Mouse (Mus musculus): Measurements from ENCODE around the gene Eif4e2. TPM values are rescaled to one million over a fixed set of nuclear protein-coding genes. Genes with fewer than 3 reads are reported as not detected.

Gene Eif4e2
- polyA plus RNA-seq, 1 experiment from 2014 or later = 181 TPM

DNA sequence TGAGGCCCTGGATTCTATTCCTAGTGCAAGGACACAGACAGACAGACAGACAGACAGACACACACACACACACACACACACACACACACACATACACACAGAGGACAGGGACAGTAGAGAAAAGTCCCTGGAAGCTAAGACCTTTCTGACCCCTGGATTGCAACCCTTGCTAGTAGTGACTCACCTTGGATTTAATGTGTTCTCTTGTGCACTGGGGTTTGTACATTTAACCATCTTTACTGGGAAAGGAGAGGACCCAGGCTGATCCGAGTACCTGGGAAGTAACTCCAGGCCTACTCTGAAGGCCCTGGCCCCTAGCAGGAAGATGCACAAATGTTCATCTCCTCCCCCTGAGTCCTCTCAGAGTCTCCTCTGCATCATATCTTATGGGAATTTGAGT is 57.9 kb downstream of the Eif4e2 start:
- Histone ChIP-seq H3K4me3 (no peak overlapping the region), H3K36me3 (no peaks in the 10 kb centered on the region), H3K4me1 (peaks cover 21% of the 10 kb centered on the region), H3K9me3 (replicated peaks) (no peaks in the 10 kb centered on the region), H3K27ac (no peak overlapping the region), H3K27me3 (ENCODE audit: low read depth, poor library complexity, severe bottlenecking) (peaks cover 34% of the 10 kb centered on the region)
- DNase-seq (ENCODE audit: low spot score) = no peak
- WGBS = 69% methylated on average over 1 of the region's 1 CpGs

DNA sequence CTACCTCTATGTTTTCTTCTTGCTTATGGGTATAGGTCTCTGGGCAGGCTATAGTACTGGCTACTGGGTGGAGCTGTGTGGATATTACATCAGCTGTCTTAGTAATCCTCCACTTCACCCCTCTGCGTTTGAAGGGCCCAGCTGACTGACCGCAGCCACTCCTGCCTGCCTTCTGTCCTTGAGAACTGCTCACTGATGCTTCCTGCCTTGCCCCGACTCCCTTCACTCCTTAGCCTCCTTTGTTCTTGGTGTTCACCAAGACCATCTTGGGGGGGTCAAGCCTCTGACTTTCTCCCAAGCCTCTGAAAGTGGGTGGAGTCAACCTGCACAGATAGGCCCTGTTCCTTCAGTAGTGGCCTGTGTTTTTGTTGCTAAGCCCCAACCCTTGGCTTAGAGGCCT is 58.7 kb downstream of the Eif4e2 start:
- Histone ChIP-seq H3K27ac (no peak overlapping the region), H3K4me1 (peaks cover 21% of the 10 kb centered on the region), H3K27me3 (ENCODE audit: low read depth, poor library complexity, severe bottlenecking) (peaks cover 25% of the 10 kb centered on the region), H3K4me3 (no peak overlapping the region), H3K9me3 (replicated peaks) (no peaks in the 10 kb centered on the region), H3K36me3 (no peaks in the 10 kb centered on the region)
- no peak for DNase-seq (ENCODE audit: low spot score)
- WGBS = 73% methylated on average over 3 of the region's 3 CpGs

DNA sequence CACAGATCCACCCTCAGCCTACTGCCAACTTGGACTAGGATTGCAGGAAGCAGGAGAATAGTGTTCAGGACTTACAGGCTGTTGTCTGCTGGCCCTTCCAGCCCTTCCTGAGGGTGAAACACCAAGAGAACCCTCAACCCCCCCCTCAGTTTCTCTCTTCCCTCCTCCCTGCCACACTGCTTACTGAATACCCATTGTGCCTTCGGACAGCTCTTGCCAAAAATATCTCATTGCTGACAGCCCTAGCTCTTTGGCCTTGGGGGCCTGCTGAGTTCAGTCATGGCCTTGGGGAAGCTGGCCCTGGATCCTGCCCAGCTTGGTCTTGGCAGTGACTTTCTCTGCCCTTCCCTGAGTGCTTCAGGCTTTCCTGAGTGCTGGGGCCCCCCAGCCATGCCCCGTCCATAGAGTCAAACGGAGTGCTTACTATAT is 59.8 kb downstream of the Eif4e2 start:
- Histone ChIP-seq H3K9me3 (replicated peaks) (no peaks in the 10 kb centered on the region), H3K27ac (0 out of 2 replicates have a peak overlapping the region, but pooled peaks have one; percentile 1), H3K36me3 (no peaks in the 10 kb centered on the region), H3K4me1 (peaks cover 21% of the 10 kb centered on the region), H3K27me3 (ENCODE audit: low read depth, poor library complexity, severe bottlenecking) (peaks cover 15% of the 10 kb centered on the region), H3K4me3 (no peak overlapping the region)
- WGBS = 85% methylated on average over 3 of the region's 3 CpGs
- DNase-seq (ENCODE audit: low spot score) = no peak

DNA sequence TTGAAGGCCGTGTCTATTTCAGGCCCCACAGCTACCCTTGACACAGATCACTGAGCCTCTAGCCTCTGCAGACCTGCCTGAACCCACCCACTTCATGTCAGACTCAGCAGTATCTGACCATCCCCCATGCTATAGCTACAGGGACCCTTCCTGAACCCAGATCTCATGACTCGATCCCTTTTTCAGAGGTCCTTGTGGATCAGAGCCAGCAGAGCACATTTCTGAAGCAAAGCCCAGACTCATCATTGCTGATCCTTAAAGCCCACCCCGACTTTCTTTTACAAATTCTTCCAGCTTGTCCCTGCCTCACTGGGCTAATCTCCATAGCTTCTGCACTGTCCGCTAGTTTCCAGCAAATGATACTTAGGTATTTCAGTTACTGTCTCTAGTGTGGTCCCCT is 60.4 kb downstream of the Eif4e2 start:
- DNase-seq (ENCODE audit: low spot score) = no peak
- Histone ChIP-seq H3K36me3 (no peaks in the 10 kb centered on the region), H3K4me3 (no peak overlapping the region), H3K27me3 (ENCODE audit: low read depth, poor library complexity, severe bottlenecking) (peaks cover 8% of the 10 kb centered on the region), H3K4me1 (peaks cover 21% of the 10 kb centered on the region), H3K27ac (0 out of 2 replicates have a peak overlapping the region, but pooled peaks have one; percentile 1), H3K9me3 (replicated peaks) (no peaks in the 10 kb centered on the region)
- WGBS = 85% methylated on average over 4 of the region's 4 CpGs

DNA sequence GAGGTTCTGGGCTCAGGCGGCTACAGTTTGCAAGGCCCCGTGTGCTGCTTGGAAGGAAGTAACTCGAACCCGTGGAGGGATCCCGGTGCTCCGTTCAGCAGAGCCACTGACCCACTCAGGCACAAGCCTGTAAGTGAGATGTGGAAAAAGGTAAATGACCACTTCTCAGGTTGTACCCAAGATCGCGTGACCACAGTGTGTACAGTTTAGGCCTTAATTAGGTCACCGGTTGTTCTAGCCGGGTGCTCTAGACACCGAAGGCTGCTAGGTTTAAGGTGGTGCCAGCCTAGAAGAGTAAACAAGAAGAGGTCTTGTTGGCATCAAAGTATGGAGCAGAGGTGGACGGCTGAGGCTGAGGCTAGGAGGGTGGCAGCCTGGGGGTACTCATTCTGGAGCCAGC is 61.4 kb downstream of the Eif4e2 start:
- Histone ChIP-seq H3K4me1 (peaks cover 17% of the 10 kb centered on the region), H3K36me3 (no peaks in the 10 kb centered on the region), H3K27me3 (ENCODE audit: low read depth, poor library complexity, severe bottlenecking) (no peaks in the 10 kb centered on the region), H3K9me3 (replicated peaks) (no peaks in the 10 kb centered on the region), H3K4me3 (no peak overlapping the region), H3K27ac (no peak overlapping the region)
- DNase-seq (ENCODE audit: low spot score) = no peak
- WGBS = 90% methylated on average over 12 of the region's 12 CpGs

DNA sequence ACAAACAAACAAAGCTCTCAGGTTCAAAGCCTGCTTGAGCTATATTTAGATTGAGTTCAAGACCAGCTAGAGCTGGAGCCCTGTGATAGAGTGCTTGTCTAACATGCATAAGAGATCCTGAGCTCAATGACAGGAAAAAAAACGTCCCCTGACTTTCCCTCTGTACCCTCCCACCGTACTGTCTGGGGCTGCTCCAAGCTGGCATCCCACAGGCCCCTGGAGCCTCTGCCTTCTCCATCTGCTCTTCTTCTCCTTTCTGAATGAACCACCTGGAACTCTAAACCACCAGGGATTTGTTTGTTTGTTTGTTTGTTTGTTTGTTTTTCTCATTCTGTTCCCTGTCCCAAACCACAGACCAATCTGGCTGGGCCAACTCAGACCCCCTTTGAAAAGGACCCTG is 62.3 kb downstream of the Eif4e2 start:
- Histone ChIP-seq H3K27me3 (ENCODE audit: low read depth, poor library complexity, severe bottlenecking) (no peaks in the 10 kb centered on the region), H3K9me3 (replicated peaks) (no peaks in the 10 kb centered on the region), H3K27ac (no peak overlapping the region), H3K4me1 (peaks cover 8% of the 10 kb centered on the region), H3K36me3 (no peaks in the 10 kb centered on the region), H3K4me3 (no peak overlapping the region)
- WGBS = 75% methylated on average over 2 of the region's 2 CpGs
- DNase-seq (ENCODE audit: low spot score) = no peak

DNA sequence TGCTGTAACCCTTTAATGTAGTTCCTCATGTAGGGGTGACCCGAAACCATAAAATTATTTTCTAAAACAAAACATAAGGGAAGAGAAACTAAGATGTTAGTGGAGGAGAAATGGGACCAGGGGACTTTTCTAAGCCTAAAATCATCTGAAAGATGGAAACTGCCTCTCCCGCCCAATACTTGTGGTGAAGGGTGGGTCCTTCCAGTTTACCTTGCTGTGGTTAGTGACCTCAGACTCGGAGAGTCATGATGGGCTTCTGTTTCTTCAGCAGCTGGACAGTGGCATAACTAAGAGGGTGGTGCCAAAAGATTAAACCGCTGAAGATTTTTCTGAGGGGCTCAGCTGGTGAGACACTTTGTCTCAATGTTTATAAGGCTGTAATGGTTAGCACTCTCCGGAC is 66.6 kb downstream of the Eif4e2 start:
- no peak overlapping the region for H3K27ac ChIP-seq
- no peak for DNase-seq (ENCODE audit: low spot score)
- no peaks in the 10 kb centered on the region for H3K9me3 ChIP-seq (replicated peaks)
- 89% methylated on average over 5 of the region's 5 CpGs for WGBS
- H3K27me3 ChIP-seq (ENCODE audit: low read depth, poor library complexity, severe bottlenecking) = no peaks in the 10 kb centered on the region
- H3K36me3 ChIP-seq = no peaks in the 10 kb centered on the region
- peaks cover 14% of the 10 kb centered on the region for H3K4me1 ChIP-seq
- no peak overlapping the region for H3K4me3 ChIP-seq

DNA sequence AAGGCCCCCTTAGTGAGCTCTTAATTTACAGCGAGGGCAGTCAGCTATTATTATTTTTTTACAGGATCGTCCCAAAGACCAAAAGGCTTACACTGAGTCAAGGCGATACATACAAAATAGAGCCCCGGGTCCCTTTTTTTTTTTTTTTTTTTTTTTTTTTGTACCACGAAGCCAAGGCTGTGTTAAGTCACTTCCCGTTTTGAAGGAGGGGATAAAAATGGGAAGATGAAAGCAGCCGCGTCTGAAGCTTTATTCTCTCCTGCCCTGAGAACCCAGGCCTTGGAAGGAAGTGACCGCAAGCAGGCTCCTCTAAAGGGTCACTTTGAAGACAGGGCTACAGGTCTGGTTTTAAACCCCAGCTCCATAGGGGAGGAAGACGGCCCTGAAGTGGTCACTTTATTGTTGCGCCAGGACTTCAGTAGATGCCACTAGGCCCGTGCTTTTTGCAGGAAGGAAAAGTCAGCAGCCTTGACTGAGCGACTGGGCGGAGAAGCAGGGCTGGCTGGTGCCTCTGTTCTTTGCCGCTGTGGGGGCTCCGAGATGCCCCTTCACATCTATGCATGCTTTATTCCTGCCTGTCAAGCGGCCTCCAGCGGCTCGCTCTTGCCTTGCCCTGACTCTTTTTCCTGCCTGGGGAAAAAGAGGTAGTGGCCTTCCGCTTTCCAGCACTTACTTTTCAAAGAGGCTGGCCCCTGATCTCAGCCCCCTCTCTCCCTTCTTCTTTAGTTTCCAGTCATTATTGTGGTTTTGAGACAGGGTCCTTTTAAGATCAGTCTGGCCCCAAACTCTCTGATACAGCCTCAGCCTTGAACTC is 68.1 kb downstream of the Eif4e2 start:
- H3K9me3 ChIP-seq (replicated peaks) = no peaks in the 10 kb centered on the region
- H3K4me1 ChIP-seq = peaks cover 14% of the 10 kb centered on the region
- no peaks in the 10 kb centered on the region for H3K36me3 ChIP-seq
- no peak for DNase-seq (ENCODE audit: low spot score)
- peak overlapping the region; percentile 22 for H3K4me3 ChIP-seq
- H3K27me3 ChIP-seq (ENCODE audit: low read depth, poor library complexity, severe bottlenecking) = no peaks in the 10 kb centered on the region
- H3K27ac ChIP-seq = peak overlapping the region; percentile 62; the same call in 1 of the 2 replicates
- WGBS = 23% methylated on average over 20 of the region's 20 CpGs

DNA sequence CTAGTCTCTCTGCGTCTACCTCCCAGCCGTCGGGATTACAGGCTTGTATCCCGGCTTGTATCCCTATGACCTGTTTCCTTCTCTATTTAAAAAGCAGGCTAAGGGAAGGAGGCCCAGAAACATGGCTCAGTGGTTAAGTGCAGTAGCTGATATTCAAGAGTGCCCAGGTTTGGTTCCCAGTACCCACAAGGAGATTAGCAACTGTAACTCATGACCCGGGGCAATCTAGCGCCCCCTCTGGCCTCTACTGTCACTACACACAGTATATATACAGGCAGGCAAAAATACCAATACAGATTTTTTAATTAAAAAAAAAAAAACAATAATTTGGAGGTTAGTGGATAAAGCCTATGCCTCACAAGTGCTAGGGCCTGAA is 68.7 kb downstream of the Eif4e2 start:
- Histone ChIP-seq H3K4me1 (peaks cover 14% of the 10 kb centered on the region), H3K27me3 (ENCODE audit: low read depth, poor library complexity, severe bottlenecking) (no peaks in the 10 kb centered on the region), H3K27ac (peak overlapping the region; percentile 62; the same call in 1 of the 2 replicates), H3K36me3 (no peaks in the 10 kb centered on the region), H3K4me3 (no peak overlapping the region), H3K9me3 (replicated peaks) (no peaks in the 10 kb centered on the region)
- WGBS = 72% methylated on average over 6 of the region's 6 CpGs
- DNase-seq (ENCODE audit: low spot score) = no peak

DNA sequence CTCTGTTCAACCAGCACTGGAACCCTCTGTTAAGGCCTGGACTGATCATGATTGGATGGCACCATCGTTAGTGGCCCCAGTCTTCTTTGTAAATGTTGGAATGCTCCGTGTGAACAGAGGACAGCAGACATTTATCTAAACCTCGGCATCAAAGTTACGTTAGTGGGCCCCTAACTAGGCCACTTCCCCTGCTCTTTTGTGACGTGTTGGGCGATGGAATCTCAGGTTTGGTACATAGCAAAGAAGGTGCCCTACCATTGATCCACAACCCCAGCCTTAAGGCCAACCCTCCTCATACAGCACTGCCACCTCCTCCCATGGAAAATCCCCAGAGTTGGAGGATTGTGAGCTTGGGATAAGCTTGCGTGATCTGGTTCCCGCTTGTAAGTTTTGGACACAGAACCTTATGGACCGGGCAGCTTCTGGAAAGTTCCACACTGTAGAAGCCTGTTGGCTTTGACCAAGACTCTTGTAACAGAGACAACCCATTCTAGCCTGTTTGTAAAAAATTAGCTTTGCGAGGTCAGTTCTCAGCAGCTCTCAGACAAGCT is 69.8 kb downstream of the Eif4e2 start:
- 75% methylated on average over 10 of the region's 10 CpGs for whole genome bisulfite sequencing

DNA sequence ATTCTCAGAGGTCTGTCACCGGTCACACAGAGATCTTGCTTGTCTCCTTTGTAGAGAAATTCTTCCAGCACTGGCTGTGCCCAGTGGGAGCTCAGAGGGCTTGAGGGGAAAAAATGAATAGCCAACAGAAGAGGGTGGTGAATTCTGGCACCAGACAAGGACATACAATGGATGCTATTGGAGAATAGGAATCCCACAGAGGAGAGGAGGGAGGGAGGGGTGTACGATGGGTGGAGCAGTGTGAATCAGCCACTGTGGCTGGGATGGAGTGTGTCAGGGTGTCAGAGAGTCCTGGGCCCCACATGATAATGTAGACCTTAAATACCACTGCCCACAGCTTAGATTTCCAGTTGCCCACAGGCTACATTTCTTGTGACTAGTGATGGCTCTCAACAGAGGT is 73.4 kb downstream of the Eif4e2 start:
- 83% methylated on average over 2 of the region's 2 CpGs for WGBS
- DNase-seq (ENCODE audit: low spot score) = no peak

More for the DNA sequence above, 69.8 kb downstream of the Eif4e2 start:
- H3K4me3 ChIP-seq = no peak overlapping the region
- DNase-seq (ENCODE audit: low spot score) = no peak
- no peaks in the 10 kb centered on the region for H3K36me3 ChIP-seq
- H3K27ac ChIP-seq = no peak overlapping the region
- peaks cover 14% of the 10 kb centered on the region for H3K4me1 ChIP-seq
- H3K27me3 ChIP-seq (ENCODE audit: low read depth, poor library complexity, severe bottlenecking) = no peaks in the 10 kb centered on the region
- no peaks in the 10 kb centered on the region for H3K9me3 ChIP-seq (replicated peaks)

More for the DNA sequence above, 73.4 kb downstream of the Eif4e2 start:
- Histone ChIP-seq H3K36me3 (no peaks in the 10 kb centered on the region), H3K4me3 (no peak overlapping the region), H3K27ac (no peak overlapping the region), H3K4me1 (peaks cover 5% of the 10 kb centered on the region; the same call in 1 of the 2 replicates), H3K27me3 (ENCODE audit: low read depth, poor library complexity, severe bottlenecking) (no peaks in the 10 kb centered on the region), H3K9me3 (replicated peaks) (no peaks in the 10 kb centered on the region)
